Mouse (Mus musculus): ENCODE measurements around the gene AL732309.1. TPM values are rescaled to one million over a fixed set of nuclear protein-coding genes. Genes with fewer than 3 reads are reported as not detected.

The AL732309.1 gene
- polyA plus RNA-seq, 1 experiment from 2014 or later: 5.3 TPM

- H3K27ac ChIP-seq: no peak overlapping the region
- H3K4me3 ChIP-seq (replicated peaks; ENCODE audit: low read length): no peak overlapping the region
- no peaks in the 10 kb centered on the region for H3K36me3 ChIP-seq (replicated peaks; ENCODE audit: control insufficient read depth, insufficient read depth)
- DNase-seq (ENCODE audit: low spot score) (no peak), ATAC-seq (ENCODE audit: low FRiP score) (no peak)
- no peak overlapping the region for H3K4me2 ChIP-seq (replicated peaks)
- H3K4me1 ChIP-seq (replicated peaks; ENCODE audit: control insufficient read depth, insufficient read depth, low read length): no peaks in the 10 kb centered on the region
- peaks cover 6% of the 10 kb centered on the region; the same call in 1 of the 2 replicates for H3K27me3 ChIP-seq (ENCODE audit: control insufficient read depth, insufficient read depth, low read length)
- no peak overlapping the region for H3K9ac ChIP-seq
- WGBS: 75% methylated on average over 5 of the region's 5 CpGs
- no peaks in the 10 kb centered on the region for H3K9me3 ChIP-seq (ENCODE audit: control insufficient read depth, low read length)
Observed at GRCm38 (mm10) chr2:25234551-25235220, 12.0 kb downstream of the AL732309.1 start.

- no peak within 1 kb of the TSS for H3K4me2 ChIP-seq (replicated peaks)
- no peak for ATAC-seq (ENCODE audit: low FRiP score)
- H3K4me3 ChIP-seq (replicated peaks; ENCODE audit: low read length): no peak within 1 kb of the TSS
- H3K27ac ChIP-seq: no peak within 1 kb of the TSS
- 83% methylated on average over 3 of the region's 3 CpGs for WGBS
- H3K4me1 ChIP-seq (replicated peaks; ENCODE audit: control insufficient read depth, insufficient read depth, low read length): 0 out of 2 replicates have a peak, but pooled peaks cover under 1% of the 10 kb centered on the region
- no peak for DNase-seq (ENCODE audit: low spot score)
- peaks cover 6% of the 10 kb centered on the region; the same call in 1 of the 2 replicates for H3K27me3 ChIP-seq (ENCODE audit: control insufficient read depth, insufficient read depth, low read length)
- no peaks in the 10 kb centered on the region for H3K9me3 ChIP-seq (ENCODE audit: control insufficient read depth, low read length)
- no peaks in the 10 kb centered on the region for H3K36me3 ChIP-seq (replicated peaks; ENCODE audit: control insufficient read depth, insufficient read depth)
- no peak within 1 kb of the TSS for H3K9ac ChIP-seq
Observed at GRCm38 (mm10) chr2:25234050-25234449, 12.6 kb downstream of the AL732309.1 start, which contains the start of gene Slc34a3. Slc34a3 (minus strand) TSS chr2:25234364.

- DNase-seq (ENCODE audit: low spot score): no peak
- no peak overlapping the region for H3K9ac ChIP-seq
- H3K27ac ChIP-seq: no peak overlapping the region
- H3K4me3 ChIP-seq (replicated peaks; ENCODE audit: low read length): no peak overlapping the region
- no peak for ATAC-seq (ENCODE audit: low FRiP score)
- 79% methylated on average over 4 of the region's 4 CpGs for WGBS
- H3K36me3 ChIP-seq (replicated peaks; ENCODE audit: control insufficient read depth, insufficient read depth): no peaks in the 10 kb centered on the region
- peaks cover 6% of the 10 kb centered on the region; the same call in 1 of the 2 replicates for H3K27me3 ChIP-seq (ENCODE audit: control insufficient read depth, insufficient read depth, low read length)
- no peak overlapping the region for H3K4me2 ChIP-seq (replicated peaks)
- H3K4me1 ChIP-seq (replicated peaks; ENCODE audit: control insufficient read depth, insufficient read depth, low read length): 0 out of 2 replicates have a peak, but pooled peaks cover 3% of the 10 kb centered on the region
- no peaks in the 10 kb centered on the region for H3K9me3 ChIP-seq (ENCODE audit: control insufficient read depth, low read length)
Observed at GRCm38 (mm10) chr2:25233421-25233820, 13.2 kb downstream of the AL732309.1 start.

GRCm38 (mm10) chr2:25231038-25231437 lies 15.6 kb downstream of the AL732309.1 start:
- Histone ChIP-seq H3K27me3 (ENCODE audit: control insufficient read depth, insufficient read depth, low read length) (no peaks in the 10 kb centered on the region; the same call in 1 of the 2 replicates), H3K4me1 (replicated peaks; ENCODE audit: control insufficient read depth, insufficient read depth, low read length) (0 out of 2 replicates have a peak, but pooled peaks cover 3% of the 10 kb centered on the region), H3K4me2 (replicated peaks) (no peak overlapping the region), H3K9ac (no peak overlapping the region), H3K9me3 (ENCODE audit: control insufficient read depth, low read length) (no peaks in the 10 kb centered on the region), H3K27ac (no peak overlapping the region), H3K4me3 (replicated peaks; ENCODE audit: low read length) (no peak overlapping the region), H3K36me3 (replicated peaks; ENCODE audit: control insufficient read depth, insufficient read depth) (no peaks in the 10 kb centered on the region)
- 60% methylated on average over 12 of the region's 12 CpGs for WGBS
- DNase-seq (ENCODE audit: low spot score) (no peak), ATAC-seq (ENCODE audit: low FRiP score) (no peak)

- WGBS: 89% methylated on average over 7 of the region's 7 CpGs
Observed at GRCm38 (mm10) chr2:25230581-25230980, 16.1 kb downstream of the AL732309.1 start.

GRCm38 (mm10) chr2:25229582-25229981 lies 17.1 kb downstream of the AL732309.1 start:
- Histone ChIP-seq H3K4me2 (replicated peaks) (no peak overlapping the region), H3K4me3 (replicated peaks; ENCODE audit: low read length) (no peak overlapping the region), H3K27me3 (ENCODE audit: control insufficient read depth, insufficient read depth, low read length) (no peaks in the 10 kb centered on the region), H3K9ac (no peak overlapping the region), H3K9me3 (ENCODE audit: control insufficient read depth, low read length) (no peaks in the 10 kb centered on the region), H3K36me3 (replicated peaks; ENCODE audit: control insufficient read depth, insufficient read depth) (no peaks in the 10 kb centered on the region), H3K27ac (no peak overlapping the region), H3K4me1 (replicated peaks; ENCODE audit: control insufficient read depth, insufficient read depth, low read length) (peaks cover 10% of the 10 kb centered on the region)
- no peak for DNase-seq (ENCODE audit: low spot score)
- ATAC-seq (ENCODE audit: low FRiP score): no peak
- WGBS: 83% methylated on average over 5 of the region's 5 CpGs

More at GRCm38 (mm10) chr2:25230581-25230980, 16.1 kb downstream of the AL732309.1 start:
- no peak for DNase-seq (ENCODE audit: low spot score)
- no peaks in the 10 kb centered on the region for H3K9me3 ChIP-seq (ENCODE audit: control insufficient read depth, low read length)
- no peak overlapping the region for H3K4me2 ChIP-seq (replicated peaks)
- no peak for ATAC-seq (ENCODE audit: low FRiP score)
- no peaks in the 10 kb centered on the region for H3K36me3 ChIP-seq (replicated peaks; ENCODE audit: control insufficient read depth, insufficient read depth)
- no peak overlapping the region for H3K4me3 ChIP-seq (replicated peaks; ENCODE audit: low read length)
- H3K27ac ChIP-seq: no peak overlapping the region
- peaks cover 7% of the 10 kb centered on the region for H3K4me1 ChIP-seq (replicated peaks; ENCODE audit: control insufficient read depth, insufficient read depth, low read length)
- no peaks in the 10 kb centered on the region for H3K27me3 ChIP-seq (ENCODE audit: control insufficient read depth, insufficient read depth, low read length)
- H3K9ac ChIP-seq: no peak overlapping the region

GRCm38 (mm10) chr2:25228995-25229530 lies 17.6 kb downstream of the AL732309.1 start:
- H3K4me1 ChIP-seq (replicated peaks; ENCODE audit: control insufficient read depth, insufficient read depth, low read length): peaks cover 10% of the 10 kb centered on the region
- no peak overlapping the region for H3K27ac ChIP-seq
- WGBS: 72% methylated on average over 6 of the region's 6 CpGs
- H3K9ac ChIP-seq: no peak overlapping the region
- no peak for ATAC-seq (ENCODE audit: low FRiP score)
- H3K36me3 ChIP-seq (replicated peaks; ENCODE audit: control insufficient read depth, insufficient read depth): no peaks in the 10 kb centered on the region
- H3K27me3 ChIP-seq (ENCODE audit: control insufficient read depth, insufficient read depth, low read length): no peaks in the 10 kb centered on the region
- no peak for DNase-seq (ENCODE audit: low spot score)
- H3K4me2 ChIP-seq (replicated peaks): peak overlapping the region; percentile 36; the same call in 1 of the 2 replicates
- H3K9me3 ChIP-seq (ENCODE audit: control insufficient read depth, low read length): no peaks in the 10 kb centered on the region
- no peak overlapping the region for H3K4me3 ChIP-seq (replicated peaks; ENCODE audit: low read length)

- 2% methylated on average over 7 of the region's 7 CpGs for WGBS
Observed at GRCm38 (mm10) chr2:25228431-25228889, 18.2 kb downstream of the AL732309.1 start.

GRCm38 (mm10) chr2:25227406-25227805 lies 19.3 kb downstream of the AL732309.1 start:
- Histone ChIP-seq H3K4me1 (replicated peaks; ENCODE audit: control insufficient read depth, insufficient read depth, low read length) (peaks cover 18% of the 10 kb centered on the region), H3K4me3 (replicated peaks; ENCODE audit: low read length) (no peak overlapping the region), H3K4me2 (replicated peaks) (no peak overlapping the region), H3K9ac (no peak overlapping the region), H3K27ac (no peak overlapping the region), H3K27me3 (ENCODE audit: control insufficient read depth, insufficient read depth, low read length) (no peaks in the 10 kb centered on the region), H3K36me3 (replicated peaks; ENCODE audit: control insufficient read depth, insufficient read depth) (no peaks in the 10 kb centered on the region), H3K9me3 (ENCODE audit: control insufficient read depth, low read length) (no peaks in the 10 kb centered on the region)
- DNase-seq (ENCODE audit: low spot score) (no peak), ATAC-seq (ENCODE audit: low FRiP score) (no peak)
- WGBS: 86% methylated on average over 4 of the region's 4 CpGs

More at GRCm38 (mm10) chr2:25228431-25228889, 18.2 kb downstream of the AL732309.1 start:
- H3K36me3 ChIP-seq (replicated peaks; ENCODE audit: control insufficient read depth, insufficient read depth): no peaks in the 10 kb centered on the region
- H3K27ac ChIP-seq: peak overlapping the region; percentile 28; the same call in 1 of the 2 replicates
- 0 out of 2 replicates have a peak overlapping the region, but pooled peaks have one; percentile 2 for H3K4me3 ChIP-seq (replicated peaks; ENCODE audit: low read length)
- ATAC-seq (ENCODE audit: low FRiP score) (no peak), DNase-seq (ENCODE audit: low spot score) (peak; percentile 80)
- no peaks in the 10 kb centered on the region for H3K9me3 ChIP-seq (ENCODE audit: control insufficient read depth, low read length)
- peak overlapping the region; percentile 36 for H3K4me2 ChIP-seq (replicated peaks)
- no peak overlapping the region for H3K9ac ChIP-seq
- no peaks in the 10 kb centered on the region for H3K27me3 ChIP-seq (ENCODE audit: control insufficient read depth, insufficient read depth, low read length)
- H3K4me1 ChIP-seq (replicated peaks; ENCODE audit: control insufficient read depth, insufficient read depth, low read length): peaks cover 15% of the 10 kb centered on the region
